Mouse (Mus musculus) right cerebral cortex, postnatal 4 days (tissue): ENCODE results near the gene Lhx4.

Experiments used
- DNase-seq: peaks from one replicate; pipeline ENCODE4 v3.0.0-alpha.2; 2022

The Lhx4 gene

DNA sequence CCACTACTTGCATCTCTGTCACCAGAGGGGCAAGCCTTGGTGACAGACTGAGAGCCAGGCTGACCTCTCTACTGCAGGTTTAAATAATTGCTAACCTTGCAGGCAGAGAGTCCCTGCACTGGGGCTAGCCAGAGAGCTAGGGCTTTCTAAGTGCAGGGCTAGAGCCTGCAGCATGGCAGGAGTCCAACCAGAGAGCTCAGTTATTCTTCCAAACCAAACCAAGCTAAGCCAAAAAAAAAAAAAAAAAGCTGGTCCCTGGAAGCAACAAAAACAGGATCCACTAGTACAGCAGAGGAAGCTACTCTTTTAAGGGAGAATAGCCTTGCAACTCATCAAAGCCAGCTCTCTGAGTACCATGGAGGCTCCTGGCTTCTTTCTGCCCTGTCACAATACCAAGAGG lies 50.6 kb downstream of the Lhx4 start:
- peak; percentile 31 for DNase-seq

DNA sequence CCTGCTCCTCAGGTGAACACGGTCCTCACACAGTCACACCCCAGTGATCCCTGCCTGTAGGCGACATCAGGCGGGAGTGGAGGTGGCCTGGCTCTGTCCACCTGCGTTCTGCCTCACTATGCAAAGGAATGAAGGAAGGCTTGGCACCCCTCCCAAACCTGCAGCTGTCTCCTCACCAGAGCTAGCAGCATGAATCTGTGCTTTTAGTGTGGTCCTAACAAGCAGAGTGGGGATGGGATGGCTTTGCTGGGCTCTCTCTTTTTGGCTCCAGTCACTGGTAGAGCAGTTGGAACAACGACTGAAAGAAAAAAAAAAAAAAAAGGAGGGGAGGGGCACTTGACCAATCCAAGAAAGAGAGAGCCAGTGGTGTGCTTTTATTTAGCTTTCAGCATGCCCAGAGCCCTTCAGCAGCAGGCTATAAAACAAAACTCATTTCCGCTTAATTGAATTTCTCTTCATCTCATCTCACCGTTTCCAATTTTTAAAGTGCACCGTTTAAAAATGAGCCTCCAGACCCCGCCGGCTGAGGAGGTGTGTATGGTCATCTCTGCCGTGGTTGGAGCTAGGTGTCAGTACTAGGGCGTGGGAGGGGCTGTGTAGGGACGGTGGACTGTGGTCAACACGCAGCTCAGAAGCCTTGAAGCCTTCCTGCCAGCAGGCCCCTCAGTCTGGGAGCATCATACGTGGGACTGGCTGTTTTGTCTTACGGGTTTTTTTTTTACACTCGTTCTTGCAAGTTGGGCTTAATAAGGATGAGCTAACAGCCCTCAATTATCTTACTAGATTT lies 52.9 kb downstream of the Lhx4 start:
- peak; percentile 60 for DNase-seq

DNA sequence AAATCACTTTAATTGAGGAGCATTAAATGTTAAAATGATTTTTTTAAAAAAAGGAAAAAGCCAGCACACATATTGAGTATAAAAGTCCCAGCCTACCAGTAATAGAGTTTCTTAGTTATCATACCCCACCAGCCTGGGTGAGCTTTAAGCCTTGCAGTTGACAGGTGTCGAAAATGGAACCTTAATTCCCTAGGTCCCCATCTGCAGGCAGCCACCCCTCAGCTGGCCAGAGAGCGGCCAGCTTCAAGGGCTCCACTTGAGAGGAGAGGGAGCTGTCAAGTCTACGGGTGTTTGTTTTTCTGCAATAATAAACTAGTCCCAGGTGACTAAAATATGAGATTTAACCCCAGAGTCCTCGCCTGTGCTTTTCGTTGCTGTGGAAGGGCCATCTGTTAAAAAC lies 58.0 kb downstream of the Lhx4 start:
- DNase-seq: no peak

DNA sequence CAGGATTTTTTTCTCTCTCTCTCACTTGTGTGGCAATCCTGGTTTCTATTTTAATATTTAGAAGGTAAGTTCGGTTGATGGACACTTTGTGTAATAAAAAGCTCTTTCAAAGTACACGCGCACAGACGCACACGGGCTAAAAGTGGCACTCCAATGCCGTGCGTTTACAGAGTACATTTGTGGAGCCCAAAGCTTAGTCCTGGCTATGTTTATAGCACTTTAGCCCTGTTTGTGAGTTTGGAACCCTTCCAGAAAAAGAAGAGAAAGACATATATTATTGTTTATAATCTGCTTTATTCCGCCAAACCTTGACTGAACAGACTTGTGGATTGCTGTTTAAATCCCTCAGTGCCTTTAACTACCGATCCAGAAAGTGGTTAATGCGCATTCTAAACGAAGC lies 58.5 kb downstream of the Lhx4 start:
- DNase-seq: no peak

DNA sequence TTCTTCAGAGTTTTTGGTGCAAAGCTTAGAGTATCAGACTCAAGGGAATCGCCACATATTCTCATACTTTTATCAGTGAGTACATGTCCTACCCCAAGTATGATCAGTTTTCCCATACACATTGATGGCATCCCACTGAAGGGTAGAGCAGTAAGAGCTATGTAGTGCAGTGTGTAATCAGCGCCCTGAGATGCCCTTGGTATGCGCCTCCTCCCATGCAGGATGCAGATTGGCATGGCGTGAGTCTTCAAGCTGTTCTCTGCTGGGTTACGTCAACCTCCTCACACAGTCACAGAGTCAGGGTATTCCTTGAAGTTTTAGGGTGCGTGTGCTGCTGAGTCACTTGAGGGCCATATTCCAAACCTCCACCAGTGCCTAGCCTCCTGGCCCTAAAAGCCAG lies 59.3 kb downstream of the Lhx4 start:
- DNase-seq: no peak

DNA sequence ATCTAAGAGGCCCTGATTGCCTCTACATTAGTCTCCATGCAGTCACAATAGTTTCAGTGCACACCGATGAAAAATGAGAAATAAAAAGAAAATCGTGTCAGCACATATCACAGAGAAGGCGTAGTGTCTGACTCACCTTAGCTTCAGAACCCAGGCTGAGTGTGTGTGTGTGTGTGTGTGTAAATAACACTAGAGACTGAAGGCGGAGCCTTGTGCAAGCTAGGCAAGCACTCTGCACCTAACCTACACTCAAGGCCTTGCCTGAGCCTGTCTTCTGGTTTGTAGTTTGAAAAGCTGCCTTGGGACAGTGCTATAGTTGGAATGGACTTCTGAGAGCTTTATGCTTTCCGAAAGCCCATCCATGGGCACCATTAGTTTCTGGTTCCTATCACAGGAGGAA lies 61.9 kb downstream of the Lhx4 start:
- DNase-seq: no peak

DNA sequence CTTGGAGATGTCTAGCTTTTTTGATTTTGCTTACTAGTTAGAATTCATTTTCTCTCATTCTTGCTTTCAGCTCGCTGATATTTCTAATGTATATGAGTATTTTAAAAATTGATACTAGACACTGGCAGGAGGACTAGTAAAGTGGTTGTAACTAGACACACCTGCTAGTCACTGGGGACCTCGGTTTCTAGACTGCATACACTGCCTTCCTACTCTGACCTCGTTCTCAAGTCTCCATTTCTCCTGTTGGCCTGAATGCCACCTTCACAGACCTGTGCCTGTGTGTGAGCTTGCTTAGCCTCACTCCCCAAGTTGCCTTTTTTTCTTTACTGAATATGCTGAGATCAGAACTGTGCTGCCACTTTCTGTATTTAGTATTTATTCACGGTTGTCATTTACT lies 62.3 kb downstream of the Lhx4 start:
- no peak for DNase-seq

DNA sequence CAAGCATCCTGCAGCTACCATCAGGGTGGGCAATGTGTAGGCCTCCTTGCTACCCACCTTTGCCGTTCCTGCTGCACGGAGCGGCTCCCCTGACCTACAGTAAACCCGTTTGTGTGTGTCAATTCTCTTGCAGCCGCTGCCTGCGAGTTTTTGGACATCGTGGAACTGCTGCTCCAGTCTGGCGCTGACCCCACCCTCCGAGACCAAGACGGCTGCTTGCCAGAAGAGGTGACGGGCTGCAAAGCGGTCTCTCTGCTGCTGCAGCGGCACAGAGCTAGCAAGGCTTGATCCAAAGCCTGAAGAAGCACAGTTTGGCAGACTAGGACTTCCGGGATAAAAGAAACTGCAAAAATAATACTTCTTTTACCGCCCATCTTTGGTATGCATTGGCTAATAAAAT lies 64.7 kb downstream of the Lhx4 start:
- DNase-seq: no peak

DNA sequence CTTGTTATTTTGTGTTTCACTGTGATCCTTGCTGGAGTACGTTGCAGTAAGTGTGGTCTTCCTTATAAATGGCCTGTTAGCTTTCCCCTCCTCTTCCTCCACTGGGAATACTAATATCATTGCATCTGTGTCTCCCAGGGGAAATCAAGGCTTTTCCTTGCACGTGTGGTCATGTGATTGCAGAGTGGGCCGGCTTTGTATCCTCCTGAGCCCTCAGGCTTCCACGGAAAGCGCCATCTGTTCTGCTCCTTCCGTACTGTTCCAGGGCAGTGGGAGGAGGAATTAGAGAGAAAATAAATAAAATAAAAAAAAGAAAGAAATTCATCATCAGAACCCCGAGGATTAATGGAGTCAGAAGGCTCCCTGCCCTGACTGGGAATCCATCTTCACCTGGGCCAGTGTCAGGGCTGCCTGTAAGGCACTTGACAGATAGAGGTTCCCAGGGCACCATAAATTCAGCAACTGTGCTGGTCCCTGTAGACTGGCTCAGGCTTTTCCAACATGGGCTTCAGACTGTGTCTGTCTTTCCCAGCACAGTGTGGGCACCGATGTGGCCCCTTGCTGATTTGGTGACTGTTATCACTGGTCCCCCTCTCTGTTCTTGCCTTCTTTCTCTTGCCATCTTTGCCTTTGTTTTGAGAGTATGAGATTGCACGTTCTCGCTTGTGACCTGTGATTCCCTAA lies 70.2 kb downstream of the Lhx4 start:
- no peak for DNase-seq

DNA sequence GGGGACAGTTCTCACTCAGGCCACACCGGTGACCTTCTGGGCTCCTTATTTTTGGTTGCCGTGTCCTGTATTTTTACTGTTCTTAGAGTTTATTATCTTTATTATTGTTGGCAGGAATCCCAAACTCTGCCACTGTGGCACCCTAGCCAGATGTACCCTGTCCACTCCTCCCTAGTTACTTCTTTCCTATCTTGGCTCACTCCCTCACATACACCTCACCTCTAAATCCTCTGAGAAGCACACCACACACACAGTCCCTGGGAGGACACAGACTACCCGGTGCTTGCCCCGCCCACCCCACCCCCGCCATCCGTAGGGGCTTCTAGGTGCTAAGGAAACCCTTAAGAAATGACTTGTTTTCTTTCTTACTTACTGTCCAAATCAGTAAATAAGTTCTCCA lies 75.9 kb downstream of the Lhx4 start:
- no peak for DNase-seq

DNA sequence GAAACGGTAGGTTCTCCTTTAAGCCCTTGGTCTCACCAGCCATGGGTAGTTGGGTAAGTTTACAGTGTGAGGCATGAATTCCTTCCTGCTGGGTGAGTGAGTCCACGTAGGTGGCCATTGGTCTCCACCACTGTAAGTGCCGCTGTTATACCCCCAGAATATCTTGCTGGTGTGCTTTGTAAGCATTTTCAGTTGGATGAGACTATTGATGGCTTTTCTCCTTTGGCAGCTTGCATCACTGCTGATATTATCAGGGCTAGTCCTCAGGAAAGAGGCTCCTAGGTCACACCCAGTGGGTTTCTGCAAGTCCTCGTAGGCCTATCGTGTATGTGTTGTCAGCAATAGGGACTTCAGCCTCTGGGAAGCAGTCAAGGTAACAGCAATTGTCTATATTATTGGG lies 87.5 kb downstream of the Lhx4 start:
- DNase-seq: no peak

DNA sequence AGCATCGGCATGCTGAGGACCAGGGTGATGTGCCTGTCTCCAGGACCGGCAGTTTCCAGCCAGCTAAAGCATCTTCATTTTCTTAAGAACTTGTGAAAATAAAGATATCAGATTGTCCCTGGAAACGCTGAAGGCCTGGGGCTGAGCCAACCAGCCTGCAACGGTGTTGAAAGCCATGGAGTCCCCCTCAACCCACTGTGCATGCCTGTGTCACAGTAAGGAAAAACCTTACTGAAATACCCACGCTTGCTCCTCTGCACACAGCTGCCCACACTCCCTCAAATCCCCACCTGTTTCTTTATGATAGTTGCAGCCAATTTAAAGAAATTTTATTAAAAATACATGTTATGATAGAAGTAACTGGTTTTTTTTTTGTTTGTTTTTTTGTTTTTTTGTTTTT lies 95.2 kb downstream of the Lhx4 start:
- DNase-seq: no peak

DNA sequence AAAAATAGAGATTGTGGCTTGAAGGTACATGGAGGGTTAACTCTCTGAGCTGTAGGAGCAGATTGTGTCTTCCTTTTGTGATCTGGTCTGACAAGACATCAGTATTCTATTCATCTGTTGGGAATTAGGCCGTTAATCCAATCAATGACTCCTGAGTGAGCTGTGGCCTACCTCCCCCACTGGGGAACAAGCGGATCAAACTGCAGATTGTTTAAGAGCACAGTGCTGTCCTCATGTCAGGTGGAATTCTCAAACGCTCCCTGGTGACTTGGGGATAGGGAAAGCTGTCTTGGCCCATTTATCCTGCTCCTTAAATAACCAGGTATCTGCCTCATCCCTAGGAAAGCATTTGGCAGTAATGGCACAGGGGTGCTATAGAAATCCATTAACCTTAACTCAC lies 96.5 kb downstream of the Lhx4 start:
- no peak for DNase-seq

DNA sequence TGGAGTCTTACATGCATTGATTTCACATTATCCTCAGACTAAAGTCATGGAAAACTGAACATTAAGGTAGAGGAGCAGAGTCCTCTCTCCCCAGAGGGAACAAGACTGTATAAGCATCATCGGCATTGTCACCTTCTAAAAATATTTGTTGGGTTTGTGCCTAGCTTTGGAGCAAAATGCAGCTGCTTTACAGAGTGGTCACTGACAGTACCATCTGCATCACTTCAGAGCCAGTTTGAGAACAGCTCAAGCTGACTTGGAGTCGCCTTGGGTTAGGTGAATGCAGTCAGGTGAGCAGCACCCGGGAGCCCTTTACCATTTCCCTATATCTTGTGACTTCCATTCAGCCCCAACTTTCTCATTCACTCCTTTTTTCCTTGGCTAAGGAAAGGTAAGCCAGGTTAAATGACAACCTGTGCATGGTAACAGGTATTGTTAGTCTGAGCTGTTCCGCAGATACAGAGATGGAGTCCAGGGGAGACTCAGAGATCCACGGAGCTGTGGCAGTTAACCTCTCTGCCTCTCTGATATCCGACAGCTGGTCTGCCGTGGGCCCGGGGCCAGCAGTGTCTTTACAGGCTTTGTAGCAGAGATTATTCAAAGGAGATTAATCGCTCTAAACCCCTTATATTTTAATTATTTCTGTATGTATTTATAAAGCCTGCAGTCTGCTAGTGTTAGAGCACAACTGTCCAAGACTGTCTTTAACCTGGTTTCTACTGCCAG lies 101.2 kb downstream of the Lhx4 start:
- DNase-seq: no peak
